In the genomic region with DNA sequence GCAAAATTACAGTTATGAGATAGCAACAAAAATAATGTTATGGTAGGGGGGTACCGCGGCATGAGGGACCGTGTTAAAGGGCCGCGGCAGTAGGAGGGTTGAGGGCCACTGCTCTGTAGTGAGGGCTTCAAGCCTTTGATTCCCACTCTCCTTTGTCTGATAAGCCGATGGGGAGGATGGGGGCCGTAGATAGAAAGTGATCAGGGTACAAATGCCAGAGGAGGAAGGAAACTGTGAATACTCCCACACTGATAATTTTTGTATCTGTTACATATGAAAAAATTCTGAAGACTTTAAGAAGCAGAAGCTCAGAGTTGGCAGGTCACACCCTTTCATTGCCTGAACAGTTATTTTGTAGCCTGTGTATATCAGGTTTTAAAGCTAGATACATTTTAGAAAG, we compare ENCODE assay signal across 27 mouse cellular contexts. TPM values are rescaled to one million over a fixed set of nuclear protein-coding genes. Genes with fewer than 3 reads are reported as not detected.
DNase-seq lines count a peak whose midpoint lies in the region; ATAC-seq and TF ChIP-seq lines count a peak whose summit lies in the region.
"Had no signal": no experiment of that assay in that cellular context is flagged by ENCODE, and none has a peak within 500 bp of the region (broad histone marks: within the 10 kb centered on the region; RNA-seq: fewer than 3 reads in every experiment).

No protein-coding gene starts in this region.

- peak; percentile 48; the same call in 1 of the 2 replicates for ATAC-seq in liver, embryonic 13.5 days (ENCODE audit: low read depth)
- ATAC-seq in common myeloid progenitor, adult 5-6 weeks (replicated peaks; ENCODE audit: low read depth, poor library complexity, severe bottlenecking), result peak; percentile 27
- ATAC-seq in megakaryocyte-erythroid progenitor cell, adult 5-6 weeks (replicated peaks; ENCODE audit: low FRiP score, low TSS enrichment, poor library complexity, severe bottlenecking), result peak; percentile 72
- ATAC-seq in intestine, embryonic 15.5 days, result no peak
- ATAC-seq: activated CD4-positive, CD25-positive, alpha-beta regulatory T cell, adult 4 months; forebrain, embryonic 14.5 days; forebrain, embryonic 16.5 days; Patski had no signal

- intact Hi-C loops in gastrocnemius, adult 2 months (cut with DNase I), result no loop called here
- intact Hi-C loops in left cerebral cortex, postnatal 14 days (cut with DNase I), result no loop called here

- H3K27ac ChIP-seq in liver, embryonic 13.5 days, result no peak overlapping the region
- H3K27ac ChIP-seq in MEL (ENCODE audit: control insufficient read depth, low read depth, low read length), result peak overlapping the region; percentile 70
- no peak overlapping the region for H3K27ac ChIP-seq in gastrocnemius, adult 2 months
- H3K27ac ChIP-seq in intestine, embryonic 15.5 days, result no peak overlapping the region
- H3K27ac ChIP-seq: embryonic facial prominence, embryonic 13.5 days; embryonic facial prominence, embryonic 15.5 days; forebrain, embryonic 10.5 days; forebrain, embryonic 12.5 days had no signal

- TF ChIP-seq CTCF in MEL (IDR thresholded peaks at IDR 0.05 in 2 of 3, conservative IDR thresholded peaks at IDR 0.05 in 1 of 3; ENCODE audit: control insufficient read depth in 1 of 3, insufficient read depth in 1 of 3, low read depth in 2 of 3, low read length in 3 of 3, poor library complexity in 1 of 3, severe bottlenecking in 1 of 3), result no peak
- no peak for TF ChIP-seq CTCF in gastrocnemius, adult 2 months (IDR thresholded peaks at IDR 0.05)

- H3K4me3 ChIP-seq in liver, embryonic 13.5 days (replicated peaks), result no peak overlapping the region
- H3K4me3 ChIP-seq in MEL (ENCODE audit: control insufficient read depth in 1 of 2, insufficient read depth in 1 of 2, low read depth in 2 of 2, low read length in 2 of 2), result peak overlapping the region in 1 of 2 experiments; percentile 10; a peak in 2 of 4 replicates
- H3K4me3 ChIP-seq in gastrocnemius, adult 2 months, result no peak overlapping the region
- no peak overlapping the region for H3K4me3 ChIP-seq in intestine, embryonic 15.5 days (replicated peaks)
- H3K4me3 ChIP-seq: embryonic facial prominence, embryonic 13.5 days; embryonic facial prominence, embryonic 15.5 days; erythroblast, embryonic 14.5 days; forebrain, embryonic 10.5 days; forebrain, embryonic 12.5 days had no signal

- H3K27me3 ChIP-seq in liver, embryonic 13.5 days, result no peaks in the 10 kb centered on the region
- no peaks in the 10 kb centered on the region for H3K27me3 ChIP-seq in MEL (ENCODE audit: control insufficient read depth in 1 of 2, insufficient read depth in 2 of 2, low read length in 2 of 2)
- H3K27me3 ChIP-seq in intestine, embryonic 15.5 days (replicated peaks), result no peaks in the 10 kb centered on the region
- H3K27me3 ChIP-seq: embryonic facial prominence, embryonic 13.5 days; embryonic facial prominence, embryonic 15.5 days; forebrain, embryonic 12.5 days; Patski had no signal

- TF ChIP-seq EP300 in MEL (IDR thresholded peaks at IDR 0.05; ENCODE audit: low read depth in 1 of 2, low read length in 2 of 2), result peak; percentile 94

- no peak overlapping the region for H3K9ac ChIP-seq in liver, embryonic 13.5 days
- H3K9ac ChIP-seq in MEL (ENCODE audit: control insufficient read depth, low read depth, low read length, poor library complexity, severe bottlenecking), result peak overlapping the region; percentile 3; the same call in 1 of the 2 replicates
- H3K9ac ChIP-seq in intestine, embryonic 15.5 days, result no peak overlapping the region
- H3K9ac ChIP-seq: embryonic facial prominence, embryonic 13.5 days; embryonic facial prominence, embryonic 15.5 days; forebrain, embryonic 12.5 days had no signal

- H3K4me1 ChIP-seq in liver, embryonic 13.5 days (replicated peaks), result peaks cover 9% of the 10 kb centered on the region; the same call in 1 of the 2 replicates
- H3K4me1 ChIP-seq in MEL (ENCODE audit: control insufficient read depth in 1 of 2, insufficient read depth in 2 of 2, low read length in 2 of 2), result peaks cover 8 to 30% of the 10 kb centered on the region in 2 experiments
- no peaks in the 10 kb centered on the region for H3K4me1 ChIP-seq in intestine, embryonic 15.5 days (replicated peaks)
- H3K4me1 ChIP-seq: embryonic facial prominence, embryonic 15.5 days; forebrain, embryonic 10.5 days; forebrain, embryonic 12.5 days had no signal

- 26% methylated on average over 7 of the region's 7 CpGs for WGBS in liver, embryonic 13.5 days (ENCODE audit: insufficient replicate concordance)
- WGBS in intestine, embryonic 15.5 days, result 92% methylated on average over 7 of the region's 7 CpGs

- no peak; the same call in 1 of the 2 replicates for TF ChIP-seq RAD21 in MEL (IDR thresholded peaks at IDR 0.05; ENCODE audit: low read depth, low read length)

- DNase-seq in liver, embryonic 13.5 days, result no peak
- DNase-seq in liver (no peak), MEL (ENCODE audit: low read depth, low spot score) (peak; percentile 84)
- DNase-seq in gastrocnemius, adult 2 months, result no peak
- no peak for DNase-seq in left cerebral cortex, postnatal 14 days (ENCODE audit: low spot score in 2 of 2)
- DNase-seq: adrenal gland, adult 8-10 months; adrenal gland, postnatal 14 days; adrenal gland, postnatal 36 days; cerebellum, adult 11-12 months; cerebellum, adult 2 months; cerebellum, adult 9-10 months; cerebellum, postnatal 10 days; cerebellum, postnatal 25 days; embryo, embryonic 11 days had no signal

- H3K4me2 ChIP-seq in liver, embryonic 13.5 days, result no peak overlapping the region
- H3K4me2 ChIP-seq in intestine, embryonic 15.5 days (replicated peaks), result no peak overlapping the region
- H3K4me2 ChIP-seq: embryonic facial prominence, embryonic 13.5 days; embryonic facial prominence, embryonic 15.5 days; forebrain, embryonic 12.5 days had no signal

- H3K36me3 ChIP-seq in liver, embryonic 13.5 days, result no peaks in the 10 kb centered on the region
- H3K36me3 ChIP-seq in MEL (ENCODE audit: control insufficient read depth in 1 of 2, insufficient read depth in 2 of 2, low read length in 2 of 2), result peaks cover 0 to 20% of the 10 kb centered on the region in 2 experiments; a peak in 2 of 4 replicates
- no peaks in the 10 kb centered on the region for H3K36me3 ChIP-seq in intestine, embryonic 15.5 days
- H3K36me3 ChIP-seq: embryonic facial prominence, embryonic 13.5 days; embryonic facial prominence, embryonic 15.5 days; forebrain, embryonic 10.5 days; forebrain, embryonic 12.5 days had no signal

- no peaks in the 10 kb centered on the region for H3K79me2 ChIP-seq in MEL (ENCODE audit: control insufficient read depth, insufficient read depth, low read length, poor library complexity)

- no peak for TF ChIP-seq POLR2A in MEL (IDR thresholded peaks at IDR 0.05; ENCODE audit: control insufficient read depth in 1 of 2, insufficient read depth in 1 of 2, low read depth in 1 of 2, low read length in 2 of 2, poor library complexity in 1 of 2)

- no peaks in the 10 kb centered on the region for H3K9me3 ChIP-seq in liver, embryonic 13.5 days (replicated peaks)
- no peaks in the 10 kb centered on the region for H3K9me3 ChIP-seq in MEL (replicated peaks; ENCODE audit: insufficient read depth, low read length)
- no peaks in the 10 kb centered on the region for H3K9me3 ChIP-seq in intestine, embryonic 15.5 days
- H3K9me3 ChIP-seq: embryonic facial prominence, embryonic 13.5 days; embryonic facial prominence, embryonic 15.5 days; forebrain, embryonic 10.5 days; forebrain, embryonic 12.5 days had no signal

TF ChIP-seq in MEL, 35 proteins besides CTCF, POLR2A, EP300 and RAD21 (continues in another document):
- no peak for TF ChIP-seq E2F4 (IDR thresholded peaks at IDR 0.05; ENCODE audit: borderline replicate concordance, low read depth, low read length)
- TF ChIP-seq NRF1 (IDR thresholded peaks at IDR 0.05; ENCODE audit: insufficient read depth, low read depth, low read length, poor library complexity, severe bottlenecking), result no peak
- TF ChIP-seq ETS1 (IDR thresholded peaks at IDR 0.05; ENCODE audit: low read depth, low read length), result peak; percentile 89
- no peak for TF ChIP-seq ELF1 (IDR thresholded peaks at IDR 0.05; ENCODE audit: low read depth, low read length)
- TF ChIP-seq JUND (IDR thresholded peaks at IDR 0.05; ENCODE audit: low read depth, low read length), result no peak
- TF ChIP-seq ZKSCAN1 (IDR thresholded peaks at IDR 0.05; ENCODE audit: low read depth, low read length), result no peak
- peak; percentile 95 for TF ChIP-seq GATA1 (IDR thresholded peaks at IDR 0.05; ENCODE audit: low read depth, low read length)
- no peak for TF ChIP-seq MYC (IDR thresholded peaks at IDR 0.05; ENCODE audit: low read depth, low read length)
- TF ChIP-seq MXI1 (IDR thresholded peaks at IDR 0.05; ENCODE audit: low read depth, low read length), result no peak
- TF ChIP-seq TAL1 (IDR thresholded peaks at IDR 0.05; ENCODE audit: low read length), result no peak; the same call in 1 of the 2 replicates
- no peak; the same call in 1 of the 2 replicates for TF ChIP-seq MAFK (IDR thresholded peaks at IDR 0.05; ENCODE audit: borderline replicate concordance, low read depth, low read length)
- TF ChIP-seq TCF12 (IDR thresholded peaks at IDR 0.05; ENCODE audit: low read depth, low read length), result peak; percentile 93
- TF ChIP-seq RCOR1 (IDR thresholded peaks at IDR 0.05; ENCODE audit: low read depth, low read length), result peak; percentile 95
- TF ChIP-seq MAX (IDR thresholded peaks at IDR 0.05; ENCODE audit: low read length), result no peak
- TF ChIP-seq GABPA (IDR thresholded peaks at IDR 0.05; ENCODE audit: low read depth, low read length), result no peak
- peak; percentile 75 for TF ChIP-seq MAZ (IDR thresholded peaks at IDR 0.05; ENCODE audit: low read depth, low read length)
- peak; percentile 58 for TF ChIP-seq MYB (IDR thresholded peaks at IDR 0.05; ENCODE audit: low read depth, low read length)
- no peak for TF ChIP-seq ZC3H11A (IDR thresholded peaks at IDR 0.05; ENCODE audit: low read depth, low read length)
- TF ChIP-seq HCFC1 (IDR thresholded peaks at IDR 0.05; ENCODE audit: low read depth, low read length), result no peak
- peak; percentile 77 for TF ChIP-seq SIN3A (IDR thresholded peaks at IDR 0.05; ENCODE audit: low read length)
- TF ChIP-seq ZMIZ1 (IDR thresholded peaks at IDR 0.05; ENCODE audit: low read depth, low read length), result no peak

RNA-seq across cellular contexts. Expression of a gene that starts 18.1 kb away (rescaled TPM):
- 1.6 and 1.7 TPM in 2 replicates for polyA plus RNA-seq in liver, embryonic 13.5 days (2015; fragmentation: Nextera tagmentation; extraction: Ambion mirVana)
- total RNA-seq in MEL (2012; rRNA removed), result 0.10 and 0.15 TPM in 2 replicates
- polyA plus RNA-seq in MEL (2012; ENCODE audit: insufficient read depth in 1 of 2, insufficient read length in 2 of 2, low read depth in 1 of 2, low replicate concordance in 2 of 2, missing spikeins in 1 of 2), result under 1 TPM in 1 of 2 experiments, not detected in 1; 0.31 TPM
- total RNA-seq in common myeloid progenitor, adult 5-6 weeks (2017), result 33.6 and 46.6 TPM in 2 replicates
- total RNA-seq in megakaryocyte-erythroid progenitor cell, adult 5-6 weeks (2014; fragmentation: Nextera tagmentation), result 17.2 and 22.9 TPM in 2 replicates
- 22.0 and 26.8 TPM in 2 replicates for total RNA-seq in megakaryocyte-erythroid progenitor cell, adult 5-6 weeks (2017)
- under 1 TPM; 0.26 to 0.31 TPM for total RNA-seq in gastrocnemius, adult 2 months (2021)
- 1.2 and 1.6 TPM in 2 replicates for polyA plus RNA-seq in intestine, embryonic 15.5 days (2015; fragmentation: Nextera tagmentation; extraction: Ambion mirVana)
- under 1 TPM; 0.83 to 0.87 TPM for total RNA-seq in left cerebral cortex, postnatal 14 days (2021)
- polyA plus RNA-seq: C2C12; erythroblast, embryonic 14.5 days had no signal

Comparison
In these comparisons a context has a peak if more than half of its experiments do, and no peak if none do; other contexts are left out.
1. RNA of a gene that starts 18.1 kb away (total RNA-seq): 33.6 to 46.6 TPM in common myeloid progenitor, adult 5-6 weeks and 17.2 to 26.8 TPM in megakaryocyte-erythroid progenitor cell, adult 5-6 weeks; 0.83 to 0.87 TPM in left cerebral cortex, postnatal 14 days, 0.26 to 0.31 TPM in gastrocnemius, adult 2 months and 0.10 to 0.15 TPM in MEL; every median in the first group is over 4 times any median in the second.